Mouse (Mus musculus): Measurements from ENCODE around the gene Anxa11. TPM values are rescaled to one million over a fixed set of nuclear protein-coding genes. Genes with fewer than 3 reads are reported as not detected.
"Not testable (repeated sequence)": the region's sequence is repeated elsewhere in the genome, so short reads cannot be mapped to it uniquely, and the experiment has no call there.

The Anxa11 gene
- polyA plus RNA-seq, 1 experiment from 2014 or later = 7.3 TPM

- H3K4me2 ChIP-seq = peak overlapping the region; percentile 95
- H3K9ac ChIP-seq = no peak overlapping the region
- DNase-seq = no peak
- no peak overlapping the region for H3K27ac ChIP-seq
- H3K9me3 ChIP-seq (replicated peaks) = no peaks in the 10 kb centered on the region
- peak overlapping the region; percentile 73 for H3K4me3 ChIP-seq (replicated peaks)
- H3K36me3 ChIP-seq = no peaks in the 10 kb centered on the region
- H3K4me1 ChIP-seq (replicated peaks) = peaks cover 20% of the 10 kb centered on the region
- peaks cover 6% of the 10 kb centered on the region; the same call in 1 of the 2 replicates for H3K27me3 ChIP-seq
- 0% methylated on average over 4 of the region's 4 CpGs for WGBS (ENCODE audit: insufficient replicate concordance)
- ATAC-seq (ENCODE audit: low read depth) = peak; percentile 39; the same call in 1 of the 2 replicates
Measured at GRCm38 (mm10) chr14:25841579-25841978, 377 bp upstream of the Anxa11 start.

- Histone ChIP-seq H3K36me3 (no peaks in the 10 kb centered on the region), H3K4me2 (peak overlapping the region; percentile 95), H3K9ac (peak overlapping the region; percentile 80), H3K9me3 (replicated peaks) (no peaks in the 10 kb centered on the region), H3K4me1 (replicated peaks) (peaks cover 24% of the 10 kb centered on the region), H3K4me3 (replicated peaks) (peak overlapping the region; percentile 73), H3K27me3 (peaks cover 6% of the 10 kb centered on the region; the same call in 1 of the 2 replicates), H3K27ac (no peak overlapping the region)
- peak; percentile 5; the same call in 1 of the 2 replicates for ATAC-seq (ENCODE audit: low read depth)
- DNase-seq = no peak
- WGBS (ENCODE audit: insufficient replicate concordance) = 3% methylated on average over 12 of the region's 12 CpGs
Measured at GRCm38 (mm10) chr14:25842688-25843003, 690 bp downstream of the Anxa11 start.

GRCm38 (mm10) chr14:25844372-25844771 lies 2.4 kb downstream of the Anxa11 start:
- Histone ChIP-seq H3K9me3 (replicated peaks) (no peaks in the 10 kb centered on the region), H3K9ac (no peak overlapping the region), H3K27me3 (0 out of 2 replicates have a peak, but pooled peaks cover 6% of the 10 kb centered on the region), H3K4me1 (replicated peaks) (peaks cover 31% of the 10 kb centered on the region), H3K4me2 (no peak overlapping the region), H3K27ac (no peak overlapping the region), H3K36me3 (no peaks in the 10 kb centered on the region), H3K4me3 (replicated peaks) (no peak overlapping the region)
- WGBS (ENCODE audit: insufficient replicate concordance) = 77% methylated on average over 4 of the region's 4 CpGs
- DNase-seq (no peak), ATAC-seq (ENCODE audit: low read depth) (no peak)

GRCm38 (mm10) chr14:25845832-25846383 lies 4.0 kb downstream of the Anxa11 start:
- 74% methylated on average over 6 of the region's 6 CpGs for WGBS (ENCODE audit: insufficient replicate concordance)
- H3K27me3 ChIP-seq = 0 out of 2 replicates have a peak, but pooled peaks cover 6% of the 10 kb centered on the region
- ATAC-seq (ENCODE audit: low read depth) (no peak), DNase-seq (no peak)
- H3K4me1 ChIP-seq (replicated peaks) = peaks cover 31% of the 10 kb centered on the region
- H3K27ac ChIP-seq = no peak overlapping the region
- no peaks in the 10 kb centered on the region for H3K36me3 ChIP-seq
- H3K4me2 ChIP-seq = no peak overlapping the region
- no peak overlapping the region for H3K9ac ChIP-seq
- no peak overlapping the region for H3K4me3 ChIP-seq (replicated peaks)
- H3K9me3 ChIP-seq (replicated peaks) = no peaks in the 10 kb centered on the region

- Histone ChIP-seq H3K4me3 (replicated peaks) (no peak overlapping the region), H3K36me3 (no peaks in the 10 kb centered on the region), H3K9ac (no peak overlapping the region), H3K27me3 (0 out of 2 replicates have a peak, but pooled peaks cover 6% of the 10 kb centered on the region), H3K27ac (no peak overlapping the region), H3K9me3 (replicated peaks) (no peaks in the 10 kb centered on the region), H3K4me1 (replicated peaks) (peaks cover 31% of the 10 kb centered on the region), H3K4me2 (no peak overlapping the region)
- no peak for DNase-seq
- ATAC-seq (ENCODE audit: low read depth) = no peak
- 69% methylated on average over 8 of the region's 8 CpGs for WGBS (ENCODE audit: insufficient replicate concordance)
Measured at GRCm38 (mm10) chr14:25846516-25846915, 4.6 kb downstream of the Anxa11 start.

GRCm38 (mm10) chr14:25847660-25848059 lies 5.7 kb downstream of the Anxa11 start:
- whole genome bisulfite sequencing (ENCODE audit: insufficient replicate concordance) = 43% methylated on average over 9 of the region's 9 CpGs

GRCm38 (mm10) chr14:25848237-25848636 lies 6.3 kb downstream of the Anxa11 start:
- Histone ChIP-seq H3K27ac (no peak overlapping the region), H3K4me3 (replicated peaks) (no peak overlapping the region), H3K9ac (no peak overlapping the region), H3K4me1 (replicated peaks) (peaks cover 14% of the 10 kb centered on the region), H3K9me3 (replicated peaks) (no peaks in the 10 kb centered on the region), H3K36me3 (no peaks in the 10 kb centered on the region), H3K27me3 (no peaks in the 10 kb centered on the region), H3K4me2 (no peak overlapping the region)
- WGBS (ENCODE audit: insufficient replicate concordance) = 75% methylated on average over 6 of the region's 6 CpGs
- DNase-seq = no peak
- ATAC-seq (ENCODE audit: low read depth) = no peak

More at GRCm38 (mm10) chr14:25847660-25848059, 5.7 kb downstream of the Anxa11 start:
- Histone ChIP-seq H3K9me3 (replicated peaks) (no peaks in the 10 kb centered on the region), H3K4me2 (no peak overlapping the region), H3K36me3 (no peaks in the 10 kb centered on the region), H3K9ac (no peak overlapping the region), H3K4me1 (replicated peaks) (peaks cover 20% of the 10 kb centered on the region), H3K27me3 (0 out of 2 replicates have a peak, but pooled peaks cover 3% of the 10 kb centered on the region), H3K27ac (no peak overlapping the region), H3K4me3 (replicated peaks) (no peak overlapping the region)
- DNase-seq (no peak), ATAC-seq (ENCODE audit: low read depth) (no peak)

- not testable (repeated sequence) for ATAC-seq (ENCODE audit: low read depth); H3K4me2 ChIP-seq; DNase-seq; H3K9me3 ChIP-seq (replicated peaks); H3K9ac ChIP-seq; H3K27me3 ChIP-seq; H3K27ac ChIP-seq; H3K4me3 ChIP-seq (replicated peaks); H3K36me3 ChIP-seq
- H3K4me1 ChIP-seq (replicated peaks) = peaks cover 11% of the 10 kb centered on the region
- 77% methylated on average over 3 of the region's 4 CpGs for WGBS (ENCODE audit: insufficient replicate concordance)
Measured at GRCm38 (mm10) chr14:25848708-25849107, 6.8 kb downstream of the Anxa11 start.

- DNase-seq (no peak), ATAC-seq (ENCODE audit: low read depth) (no peak)
- Histone ChIP-seq H3K4me2 (no peak overlapping the region), H3K9me3 (replicated peaks) (no peaks in the 10 kb centered on the region), H3K36me3 (no peaks in the 10 kb centered on the region), H3K4me3 (replicated peaks) (no peak overlapping the region), H3K9ac (no peak overlapping the region), H3K4me1 (replicated peaks) (peaks cover 27% of the 10 kb centered on the region), H3K27me3 (no peaks in the 10 kb centered on the region), H3K27ac (no peak overlapping the region)
- 68% methylated on average over 2 of the region's 2 CpGs for WGBS (ENCODE audit: insufficient replicate concordance)
Measured at GRCm38 (mm10) chr14:25850433-25850832, 8.5 kb downstream of the Anxa11 start.

GRCm38 (mm10) chr14:25851189-25851588 lies 9.2 kb downstream of the Anxa11 start:
- 60% methylated on average over 6 of the region's 6 CpGs for whole genome bisulfite sequencing (ENCODE audit: insufficient replicate concordance)
- Histone ChIP-seq H3K4me3 (replicated peaks) (no peak overlapping the region), H3K4me1 (replicated peaks) (peaks cover 34% of the 10 kb centered on the region), H3K27me3 (no peaks in the 10 kb centered on the region), H3K27ac (no peak overlapping the region), H3K9ac (no peak overlapping the region), H3K36me3 (no peaks in the 10 kb centered on the region), H3K9me3 (replicated peaks) (no peaks in the 10 kb centered on the region), H3K4me2 (no peak overlapping the region)
- DNase-seq (no peak), ATAC-seq (ENCODE audit: low read depth) (no peak)

GRCm38 (mm10) chr14:25852121-25852561 lies 10.2 kb downstream of the Anxa11 start:
- Histone ChIP-seq H3K36me3 (no peaks in the 10 kb centered on the region), H3K27ac (no peak overlapping the region), H3K9me3 (replicated peaks) (no peaks in the 10 kb centered on the region), H3K27me3 (no peaks in the 10 kb centered on the region), H3K9ac (no peak overlapping the region), H3K4me1 (replicated peaks) (peaks cover 39% of the 10 kb centered on the region), H3K4me2 (no peak overlapping the region), H3K4me3 (replicated peaks) (no peak overlapping the region)
- 71% methylated on average over 11 of the region's 11 CpGs for WGBS (ENCODE audit: insufficient replicate concordance)
- ATAC-seq (ENCODE audit: low read depth) (no peak), DNase-seq (no peak)

- no peak overlapping the region for H3K4me3 ChIP-seq (replicated peaks)
Measured at GRCm38 (mm10) chr14:25853295-25853694, 11.3 kb downstream of the Anxa11 start.

More at GRCm38 (mm10) chr14:25853295-25853694, 11.3 kb downstream of the Anxa11 start:
- ATAC-seq (ENCODE audit: low read depth) = no peak
- Histone ChIP-seq H3K4me2 (no peak overlapping the region), H3K27ac (no peak overlapping the region), H3K9me3 (replicated peaks) (no peaks in the 10 kb centered on the region), H3K36me3 (no peaks in the 10 kb centered on the region), H3K27me3 (no peaks in the 10 kb centered on the region), H3K4me1 (replicated peaks) (peaks cover 45% of the 10 kb centered on the region), H3K9ac (no peak overlapping the region)
- no peak for DNase-seq
- 68% methylated on average over 6 of the region's 6 CpGs for WGBS (ENCODE audit: insufficient replicate concordance)
